Mouse (Mus musculus) inflammation-experienced regulatory T-cells, adult 6 months (primary cell): ENCODE measurements at regions not wholly inside any gene's neighbourhood (a gene's known extent, or its start where the extent isn't known, plus 50 kb on each side); places are given as distances from the start of the nearest gene placed in this dataset.

Experiments used
- ATAC-seq: one replicate; pipeline ENCODE4 v1.8.0; 2017

- no peak for ATAC-seq
Measured at GRCm38 (mm10) chr4:106049880-106050279, 260.2 kb downstream of the Gm12728 start.

GRCm38 (mm10) chr4:106050297-106050696 lies 260.6 kb downstream of the Gm12728 start:
- ATAC-seq = no peak

GRCm38 (mm10) chr4:106053496-106053895 lies 262.5 kb upstream of the Usp24 start:
- ATAC-seq = no peak

GRCm38 (mm10) chr4:106054324-106054723 lies 261.7 kb upstream of the Usp24 start:
- no peak for ATAC-seq

GRCm38 (mm10) chr4:106062651-106063050 lies 253.4 kb upstream of the Usp24 start:
- ATAC-seq = no peak

GRCm38 (mm10) chr4:106063851-106064382 lies 252.1 kb upstream of the Usp24 start:
- ATAC-seq = no peak

- ATAC-seq = no peak
Measured at GRCm38 (mm10) chr4:106067023-106067422, 249.0 kb upstream of the Usp24 start.

- ATAC-seq = no peak
Measured at GRCm38 (mm10) chr4:106083546-106083945, 232.5 kb upstream of the Usp24 start.

- no peak for ATAC-seq
Measured at GRCm38 (mm10) chr4:106091927-106092675, 223.9 kb upstream of the Usp24 start.

- no peak for ATAC-seq
Measured at GRCm38 (mm10) chr4:106092676-106093070, 223.3 kb upstream of the Usp24 start.

- ATAC-seq = no peak
Measured at GRCm38 (mm10) chr4:106093252-106093651, 222.8 kb upstream of the Usp24 start.

GRCm38 (mm10) chr4:106094882-106095556 lies 221.0 kb upstream of the Usp24 start:
- ATAC-seq = no peak

- no peak for ATAC-seq
Measured at GRCm38 (mm10) chr4:106096130-106096529, 219.9 kb upstream of the Usp24 start.

- ATAC-seq = no peak
Measured at GRCm38 (mm10) chr4:106097846-106098245, 218.2 kb upstream of the Usp24 start.

GRCm38 (mm10) chr4:106100211-106101025 lies 215.6 kb upstream of the Usp24 start:
- ATAC-seq = no peak

GRCm38 (mm10) chr4:106101904-106102303 lies 214.1 kb upstream of the Usp24 start:
- no peak for ATAC-seq

GRCm38 (mm10) chr4:106102451-106102977 lies 213.5 kb upstream of the Usp24 start:
- no peak for ATAC-seq

GRCm38 (mm10) chr4:106103750-106104635 lies 212.0 kb upstream of the Usp24 start:
- ATAC-seq = no peak

- no peak for ATAC-seq
Measured at GRCm38 (mm10) chr4:106112981-106113380, 203.0 kb upstream of the Usp24 start.

- no peak for ATAC-seq
Measured at GRCm38 (mm10) chr4:106113747-106114146, 202.3 kb upstream of the Usp24 start.

- no peak for ATAC-seq
Measured at GRCm38 (mm10) chr4:106116611-106117010, 199.4 kb upstream of the Usp24 start.

GRCm38 (mm10) chr4:106121306-106121705 lies 194.7 kb upstream of the Usp24 start:
- no peak for ATAC-seq
